Mouse (Mus musculus): ENCODE data around the gene Cul9. TPM values are rescaled to one million over a fixed set of nuclear protein-coding genes. Genes with fewer than 3 reads are reported as not detected.
"Not testable (repeated sequence)": the region's sequence is repeated elsewhere in the genome, so short reads cannot be mapped to it uniquely, and the experiment has no call there.

The Cul9 gene
- polyA plus RNA-seq, 1 experiment = not detected

- Histone ChIP-seq H3K4me3 (ENCODE audit: insufficient read depth, low read depth, low read length) (no peak overlapping the region), H3K27ac (ENCODE audit: insufficient read depth, low read depth, low read length) (no peak overlapping the region), H3K4me1 (ENCODE audit: control insufficient read depth, insufficient read depth, low read length) (no peaks in the 10 kb centered on the region)
- TF ChIP-seq CTCF (IDR thresholded peaks at IDR 0.05; ENCODE audit: insufficient read depth, low read depth, low read length) = no peak
- no peak for TF ChIP-seq POLR2A (IDR thresholded peaks at IDR 0.05; ENCODE audit: insufficient read depth, low read depth, low read length)
- WGBS = 88% methylated on average over 14 of the region's 14 CpGs
These were observed 42.1 kb downstream of the Cul9 start for GRCm38 (mm10) chr17:46503847-46504638.

- Histone ChIP-seq H3K4me1 (ENCODE audit: control insufficient read depth, insufficient read depth, low read length) (no peaks in the 10 kb centered on the region), H3K4me3 (ENCODE audit: insufficient read depth, low read depth, low read length) (no peak overlapping the region), H3K27ac (ENCODE audit: insufficient read depth, low read depth, low read length) (no peak overlapping the region)
- TF ChIP-seq POLR2A (IDR thresholded peaks at IDR 0.05; ENCODE audit: insufficient read depth, low read depth, low read length) = no peak
- TF ChIP-seq CTCF (IDR thresholded peaks at IDR 0.05; ENCODE audit: insufficient read depth, low read depth, low read length) = no peak
- 89% methylated on average over 2 of the region's 2 CpGs for WGBS
These were observed 43.4 kb downstream of the Cul9 start for GRCm38 (mm10) chr17:46502775-46503174.

GRCm38 (mm10) chr17:46497956-46498355, 48.2 kb downstream of the Cul9 start:
- H3K27ac ChIP-seq (ENCODE audit: insufficient read depth, low read depth, low read length) = no peak overlapping the region
- 45% methylated on average over 8 of the region's 8 CpGs for WGBS
- H3K4me3 ChIP-seq (ENCODE audit: insufficient read depth, low read depth, low read length) = no peak overlapping the region
- TF ChIP-seq POLR2A (IDR thresholded peaks at IDR 0.05; ENCODE audit: insufficient read depth, low read depth, low read length) (no peak), CTCF (IDR thresholded peaks at IDR 0.05; ENCODE audit: insufficient read depth, low read depth, low read length) (no peak)
- H3K4me1 ChIP-seq (ENCODE audit: control insufficient read depth, insufficient read depth, low read length) = peaks cover 5% of the 10 kb centered on the region; the same call in 1 of the 2 replicates

GRCm38 (mm10) chr17:46496623-46497434, 49.4 kb downstream of the Cul9 start, which contains the start of gene Dnph1:
Dnph1 (plus strand) TSS chr17:46496711.
- Histone ChIP-seq H3K27ac (ENCODE audit: insufficient read depth, low read depth, low read length) (no peak within 1 kb of the TSS), H3K4me1 (ENCODE audit: control insufficient read depth, insufficient read depth, low read length) (peaks cover 5% of the 10 kb centered on the region; the same call in 1 of the 2 replicates), H3K4me3 (ENCODE audit: insufficient read depth, low read depth, low read length) (peak within 1 kb of the TSS; percentile 47)
- TF ChIP-seq CTCF (IDR thresholded peaks at IDR 0.05; ENCODE audit: insufficient read depth, low read depth, low read length) = no peak
- peak; percentile 43; the same call in 1 of the 2 replicates for TF ChIP-seq POLR2A (IDR thresholded peaks at IDR 0.05; ENCODE audit: insufficient read depth, low read depth, low read length)
- under 1% methylated on average over 44 of the region's 44 CpGs for WGBS

- not testable (repeated sequence) for H3K4me3 ChIP-seq (ENCODE audit: insufficient read depth, low read depth, low read length); H3K4me1 ChIP-seq (ENCODE audit: control insufficient read depth, insufficient read depth, low read length); H3K27ac ChIP-seq (ENCODE audit: insufficient read depth, low read depth, low read length)
These were observed 50.1 kb downstream of the Cul9 start for GRCm38 (mm10) chr17:46496081-46496480.

GRCm38 (mm10) chr17:46495486-46495885, 50.7 kb downstream of the Cul9 start:
- Histone ChIP-seq H3K4me3 (ENCODE audit: insufficient read depth, low read depth, low read length) (no peak overlapping the region), H3K27ac (ENCODE audit: insufficient read depth, low read depth, low read length) (no peak overlapping the region), H3K4me1 (ENCODE audit: control insufficient read depth, insufficient read depth, low read length) (peaks cover 5% of the 10 kb centered on the region; the same call in 1 of the 2 replicates)
- WGBS = 66% methylated on average over 5 of the region's 5 CpGs
- TF ChIP-seq POLR2A (IDR thresholded peaks at IDR 0.05; ENCODE audit: insufficient read depth, low read depth, low read length) (no peak), CTCF (IDR thresholded peaks at IDR 0.05; ENCODE audit: insufficient read depth, low read depth, low read length) (no peak)

- Histone ChIP-seq H3K27ac (ENCODE audit: insufficient read depth, low read depth, low read length) (peak within 1 kb of the TSS; percentile 68; the same call in 1 of the 2 replicates), H3K4me3 (ENCODE audit: insufficient read depth, low read depth, low read length) (peak within 1 kb of the TSS; percentile 54), H3K4me1 (ENCODE audit: control insufficient read depth, insufficient read depth, low read length) (peaks cover 29% of the 10 kb centered on the region)
- 9% methylated on average over 45 of the region's 49 CpGs for WGBS
- no peak for TF ChIP-seq CTCF (IDR thresholded peaks at IDR 0.05; ENCODE audit: insufficient read depth, low read depth, low read length)
- TF ChIP-seq POLR2A (IDR thresholded peaks at IDR 0.05; ENCODE audit: insufficient read depth, low read depth, low read length) = peak; percentile 60; the same call in 1 of the 2 replicates
These were observed 58.8 kb downstream of the Cul9 start, which contains the start of gene Ttbk1 for GRCm38 (mm10) chr17:46487431-46487830. Ttbk1 (minus strand) TSS chr17:46487675.

- TF ChIP-seq CTCF (IDR thresholded peaks at IDR 0.05; ENCODE audit: insufficient read depth, low read depth, low read length) (no peak), POLR2A (IDR thresholded peaks at IDR 0.05; ENCODE audit: insufficient read depth, low read depth, low read length) (no peak)
- Histone ChIP-seq H3K27ac (ENCODE audit: insufficient read depth, low read depth, low read length) (no peak overlapping the region), H3K4me1 (ENCODE audit: control insufficient read depth, insufficient read depth, low read length) (peaks cover 29% of the 10 kb centered on the region), H3K4me3 (ENCODE audit: insufficient read depth, low read depth, low read length) (peak overlapping the region; percentile 54)
- WGBS = 2% methylated on average over 22 of the region's 22 CpGs
These were observed 59.2 kb downstream of the Cul9 start for GRCm38 (mm10) chr17:46486995-46487394.

- TF ChIP-seq POLR2A (IDR thresholded peaks at IDR 0.05; ENCODE audit: insufficient read depth, low read depth, low read length) (no peak), CTCF (IDR thresholded peaks at IDR 0.05; ENCODE audit: insufficient read depth, low read depth, low read length) (no peak)
- H3K27ac ChIP-seq (ENCODE audit: insufficient read depth, low read depth, low read length) = no peak overlapping the region
- 8% methylated on average over 6 of the region's 6 CpGs for WGBS
- H3K4me1 ChIP-seq (ENCODE audit: control insufficient read depth, insufficient read depth, low read length) = peaks cover 29% of the 10 kb centered on the region
- H3K4me3 ChIP-seq (ENCODE audit: insufficient read depth, low read depth, low read length) = peak overlapping the region; percentile 63
These were observed 61.7 kb downstream of the Cul9 start for GRCm38 (mm10) chr17:46484461-46484875.
